Mouse (Mus musculus): ENCODE measurements around the gene Gm7995. TPM values are rescaled to one million over a fixed set of nuclear protein-coding genes. Genes with fewer than 3 reads are reported as not detected.

Gm7995 gene
- polyA plus RNA-seq (2015; fragmentation: Illumina TruSeq; extraction: RNeasy Lipid Tissue Mini Kit (QIAGEN cat#74804); ENCODE audit: insufficient read depth, low replicate concordance) = not detected

GRCm38 (mm10) chr14:42309910-42310309 lies at the start of gene Gm7995:
Gm7995 (plus strand) TSS chr14:42310210.

GRCm38 (mm10) chr14:42297258-42297657 lies 12.8 kb upstream of the Gm7995 start, which contains the start of gene Gm9611:
Gm9611 (minus strand) TSS chr14:42297358.

Other genes starting within 250 kb of the Gm7995 start
- not detected for gene Gm7951, start 192.8 kb upstream of the Gm7995 start, polyA plus RNA-seq (2015; fragmentation: Illumina TruSeq; extraction: RNeasy Lipid Tissue Mini Kit (QIAGEN cat#74804); ENCODE audit: insufficient read depth, low replicate concordance)
- not detected for gene Gm17027, start 147.6 kb upstream of the Gm7995 start, polyA plus RNA-seq (2015; fragmentation: Illumina TruSeq; extraction: RNeasy Lipid Tissue Mini Kit (QIAGEN cat#74804); ENCODE audit: insufficient read depth, low replicate concordance)
- gene Gm3573, start 119.4 kb upstream of the Gm7995 start, polyA plus RNA-seq (2015; fragmentation: Illumina TruSeq; extraction: RNeasy Lipid Tissue Mini Kit (QIAGEN cat#74804); ENCODE audit: insufficient read depth, low replicate concordance) = not detected
- not detected for gene Gm17026, start 50.2 kb upstream of the Gm7995 start, polyA plus RNA-seq (2015; fragmentation: Illumina TruSeq; extraction: RNeasy Lipid Tissue Mini Kit (QIAGEN cat#74804); ENCODE audit: insufficient read depth, low replicate concordance)
- not detected for gene Gm9611, start 12.9 kb upstream of the Gm7995 start, polyA plus RNA-seq (2015; fragmentation: Illumina TruSeq; extraction: RNeasy Lipid Tissue Mini Kit (QIAGEN cat#74804); ENCODE audit: insufficient read depth, low replicate concordance)
- not detected for gene Gm8005, start 129.5 kb downstream of the Gm7995 start, polyA plus RNA-seq (2015; fragmentation: Illumina TruSeq; extraction: RNeasy Lipid Tissue Mini Kit (QIAGEN cat#74804); ENCODE audit: insufficient read depth, low replicate concordance)
- gene Gm8011, start 153.7 kb downstream of the Gm7995 start, polyA plus RNA-seq (2015; fragmentation: Illumina TruSeq; extraction: RNeasy Lipid Tissue Mini Kit (QIAGEN cat#74804); ENCODE audit: insufficient read depth, low replicate concordance) = not detected
- gene Gm8020, start 192.1 kb downstream of the Gm7995 start, polyA plus RNA-seq (2015; fragmentation: Illumina TruSeq; extraction: RNeasy Lipid Tissue Mini Kit (QIAGEN cat#74804); ENCODE audit: insufficient read depth, low replicate concordance) = not detected
- not detected for gene Gm8024, start 214.1 kb downstream of the Gm7995 start, polyA plus RNA-seq (2015; fragmentation: Illumina TruSeq; extraction: RNeasy Lipid Tissue Mini Kit (QIAGEN cat#74804); ENCODE audit: insufficient read depth, low replicate concordance)